Mouse (Mus musculus) forebrain, postnatal 0 days (tissue): Measurements from ENCODE around the gene Ptgs1. TPM values are rescaled to one million over a fixed set of nuclear protein-coding genes. Genes with fewer than 3 reads are reported as not detected.
"Not testable (repeated sequence)": the region's sequence is repeated elsewhere in the genome, so short reads cannot be mapped to it uniquely, and the experiment has no call there.

Experiments
- ATAC-seq: fragments of 200-750 bp; cut with Nextera tagmentation; 2 replicates; pipeline ENCODE4 v1.8.0; 2017; ENCODE audit warnings: mild to moderate bottlenecking, moderate library complexity
- DNase-seq: peaks from one replicate; pipeline ENCODE4 v3.0.0-alpha.2; 2015
- H3K27ac ChIP-seq: fragments of 300-500 bp; sonication (generic); 2 replicates; pipeline ENCODE4 v1.5.1; 2014; ENCODE audit warnings: low read depth, mild to moderate bottlenecking, antibody characterized with exemption, low read length, moderate library complexity, mixed read lengths
- H3K27me3 ChIP-seq: fragments of 300-500 bp; sonication (generic); 2 replicates; pipeline ENCODE4 v1.6.1; 2014; ENCODE audit warnings: mild to moderate bottlenecking, low read length, mixed read lengths; ENCODE audit not compliant: insufficient read depth
- H3K36me3 ChIP-seq: fragments of 300-500 bp; sonication (generic); 2 replicates; pipeline ENCODE4 v1.6.1; 2014; ENCODE audit warnings: mild to moderate bottlenecking, moderate library complexity; ENCODE audit not compliant: insufficient read depth
- H3K4me1 ChIP-seq: fragments of 300-500 bp; sonication (generic); 2 replicates; pipeline ENCODE4 v1.6.1; 2014; ENCODE audit warnings: antibody characterized with exemption; ENCODE audit not compliant: insufficient read depth
- H3K4me2 ChIP-seq: fragments of 300-500 bp; sonication (generic); 2 replicates; pipeline ENCODE4 v1.6.1; 2014; ENCODE audit warnings: low read depth, mild to moderate bottlenecking, moderate library complexity
- H3K4me3 ChIP-seq: fragments of 300-500 bp; sonication (generic); 2 replicates; pipeline ENCODE4 v1.5.1; 2014; ENCODE audit warnings: low read depth, low read length, mixed read lengths
- H3K9ac ChIP-seq: fragments of 300-500 bp; sonication (generic); 2 replicates; pipeline ENCODE4 v1.6.1; 2014; ENCODE audit warnings: mild to moderate bottlenecking
- H3K9me3 ChIP-seq: fragments of 300-500 bp; sonication (generic); 2 replicates; pipeline ENCODE4 v1.6.1; 2016; ENCODE audit warnings: low read length
- CTCF ChIP-seq: sonication (generic); IDR thresholded peaks from 2 replicates; pipeline ENCODE4 v1.5.1; 2016; ENCODE audit warnings: antibody characterized with exemption, control low read depth, low read depth
- WGBS: fragments of 180-500 bp; shearing (Covaris S2); extraction: QIAGEN DNeasy Blood & Tissue Kit; methylation state at CpG from one replicate; pipeline ENCODE4 v1.1.7; 2014; 5-methylcytosine and 5-hydroxymethylcytosine counted together
- polyA plus RNA-seq: library from polyadenylated mRNA; unstranded; fragments of >200 nt; fragmentation: Nextera tagmentation; extraction: Ambion mirVana; gene quantifications from 2 replicates; pipeline ENCODE4 v1.2.1, GENCODE M21; 2015
- total RNA-seq: library from RNA; depleted of rRNA; stranded (reverse); fragments of >200 nt; gene quantifications from 2 replicates; pipeline ENCODE4 v1.2.3, GENCODE M21; 2014; rRNA removed

Ptgs1 gene
- 4.9 and 6.6 TPM in 2 replicates for total RNA-seq
- 4.4 and 5.5 TPM in 2 replicates for polyA plus RNA-seq

GRCm38 (mm10) chr2:36230366-36230765 is at the start of gene Ptgs1:
Ptgs1 (plus strand) TSS chr2:36230426.
- ATAC-seq (peak; percentile 38), DNase-seq (no peak)
- no peaks in the 10 kb centered on the region for H3K36me3 ChIP-seq
- peak within 1 kb of the TSS; percentile 28 for H3K4me3 ChIP-seq
- H3K27ac ChIP-seq = no peak within 1 kb of the TSS
- TF ChIP-seq CTCF = peak; percentile 32; the same call in 1 of the 2 replicates
- no peaks in the 10 kb centered on the region for H3K9me3 ChIP-seq
- peak within 1 kb of the TSS; percentile 22; the same call in 1 of the 2 replicates for H3K9ac ChIP-seq
- no peaks in the 10 kb centered on the region for H3K27me3 ChIP-seq
- H3K4me1 ChIP-seq = peaks cover 6% of the 10 kb centered on the region; the same call in 1 of the 2 replicates
- 2% methylated on average over 18 of the region's 18 CpGs for WGBS
- peak within 1 kb of the TSS; percentile 57 for H3K4me2 ChIP-seq

- not testable (repeated sequence) for H3K27ac ChIP-seq, H3K9me3 ChIP-seq, H3K4me1 ChIP-seq, DNase-seq, H3K27me3 ChIP-seq, H3K9ac ChIP-seq, ATAC-seq, H3K4me3 ChIP-seq, H3K4me2 ChIP-seq
- H3K36me3 ChIP-seq = peaks cover 12% of the 10 kb centered on the region
- WGBS = 85% methylated on average over 4 of the region's 4 CpGs
Observed at GRCm38 (mm10) chr2:36181587-36182368, 48.4 kb upstream of the Ptgs1 start.

GRCm38 (mm10) chr2:36183278-36183677 is 46.9 kb upstream of the Ptgs1 start:
- Histone ChIP-seq H3K27ac (peak overlapping the region; percentile 30; the same call in 1 of the 2 replicates), H3K4me1 (no peaks in the 10 kb centered on the region; the same call in 1 of the 2 replicates), H3K4me2 (no peak overlapping the region), H3K4me3 (no peak overlapping the region), H3K36me3 (0 out of 2 replicates have a peak, but pooled peaks cover 5% of the 10 kb centered on the region), H3K9ac (no peak overlapping the region), H3K9me3 (no peaks in the 10 kb centered on the region), H3K27me3 (no peaks in the 10 kb centered on the region)
- no peak for TF ChIP-seq CTCF
- ATAC-seq (peak; percentile 53), DNase-seq (peak; percentile 31)
- WGBS = 38% methylated on average over 2 of the region's 2 CpGs

DNA sequence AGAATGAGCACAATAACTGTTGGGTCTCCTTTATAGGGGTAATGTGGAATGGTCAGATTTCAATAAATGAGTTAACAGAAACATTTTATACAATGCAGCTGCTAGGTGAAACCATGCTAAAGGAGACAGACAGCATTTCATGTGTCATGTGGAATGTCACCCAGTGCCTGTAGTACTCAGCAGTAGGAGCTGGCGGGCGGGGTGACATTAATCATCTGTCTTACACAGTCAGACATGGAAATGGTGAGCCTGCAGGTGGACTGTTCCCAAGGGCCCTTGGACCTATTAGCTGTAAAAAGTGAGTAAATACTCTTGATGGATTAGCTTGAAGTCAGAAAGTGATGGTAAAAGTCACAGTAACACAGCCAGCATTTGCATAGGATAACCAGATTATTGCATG is 46.0 kb upstream of the Ptgs1 start:
- Histone ChIP-seq H3K27ac (no peak overlapping the region), H3K4me2 (no peak overlapping the region), H3K9me3 (no peaks in the 10 kb centered on the region), H3K4me3 (no peak overlapping the region), H3K9ac (no peak overlapping the region), H3K27me3 (no peaks in the 10 kb centered on the region), H3K4me1 (no peaks in the 10 kb centered on the region; the same call in 1 of the 2 replicates), H3K36me3 (no peaks in the 10 kb centered on the region)
- ATAC-seq (no peak), DNase-seq (no peak)
- WGBS = 97% methylated on average over 2 of the region's 2 CpGs
- no peak for TF ChIP-seq CTCF

GRCm38 (mm10) chr2:36184876-36185275 is 45.4 kb upstream of the Ptgs1 start:
- no peaks in the 10 kb centered on the region for H3K9me3 ChIP-seq
- 0 out of 2 replicates have a peak overlapping the region, but pooled peaks have one; percentile 2 for H3K9ac ChIP-seq
- H3K4me2 ChIP-seq = no peak overlapping the region
- 62% methylated on average over 6 of the region's 6 CpGs for WGBS
- peak; percentile 34 for ATAC-seq
- H3K4me1 ChIP-seq = no peaks in the 10 kb centered on the region; the same call in 1 of the 2 replicates
- H3K4me3 ChIP-seq = no peak overlapping the region
- no peak overlapping the region for H3K27ac ChIP-seq
- H3K36me3 ChIP-seq = no peaks in the 10 kb centered on the region; the same call in 1 of the 2 replicates
- H3K27me3 ChIP-seq = no peaks in the 10 kb centered on the region
- no peak for TF ChIP-seq CTCF
- no peak for DNase-seq

DNA sequence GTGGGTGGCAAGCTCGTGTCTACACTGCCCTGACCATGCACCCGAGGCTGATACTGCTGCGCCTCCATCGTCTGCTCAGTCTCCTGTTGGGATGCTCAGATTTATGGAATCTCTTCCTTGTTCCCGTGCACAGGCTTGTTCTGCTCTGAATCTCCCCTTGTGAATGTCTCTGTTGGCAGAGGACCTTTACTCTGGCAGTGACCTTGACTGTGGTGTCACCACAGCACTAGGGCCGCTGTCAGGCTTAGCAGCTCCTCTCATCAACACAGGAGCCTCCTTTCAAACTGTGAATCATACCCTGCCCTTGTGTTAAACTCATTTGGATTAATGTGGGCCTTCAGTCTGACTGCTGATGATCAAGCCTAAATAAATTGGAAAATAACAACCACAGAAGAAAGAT is 41.0 kb upstream of the Ptgs1 start:
- DNase-seq, H3K9me3 ChIP-seq, H3K4me1 ChIP-seq, ATAC-seq, H3K4me3 ChIP-seq, H3K27ac ChIP-seq, H3K4me2 ChIP-seq, H3K36me3 ChIP-seq, H3K27me3 ChIP-seq, H3K9ac ChIP-seq: not testable (repeated sequence)
- WGBS = 82% methylated on average over 6 of the region's 6 CpGs
